8 mouse cellular contexts compared by ENCODE assay signal in genomic region chr4:137356674-137357510, GRCm38 (mm10). TPM values are rescaled to one million over a fixed set of nuclear protein-coding genes. Genes with fewer than 3 reads are reported as not detected.
DNase-seq lines count a peak whose midpoint lies in the region; ATAC-seq lines count a peak whose summit lies in the region.

No protein-coding gene starts in this region.

- peaks cover 32% of the 10 kb centered on the region for H3K4me1 ChIP-seq in embryonic facial prominence, embryonic 13.5 days
- peaks cover 37% of the 10 kb centered on the region for H3K4me1 ChIP-seq in heart, embryonic 10.5 days
- peaks cover 21% of the 10 kb centered on the region for H3K4me1 ChIP-seq in kidney, embryonic 14.5 days (ENCODE audit: control insufficient read depth, insufficient read depth, low read length)
- H3K4me1 ChIP-seq in liver, embryonic 12.5 days = peaks cover 56% of the 10 kb centered on the region
- peaks cover 19% of the 10 kb centered on the region for H3K4me1 ChIP-seq in stomach, embryonic 14.5 days (ENCODE audit: control insufficient read depth, insufficient read depth, low read length)

- peak overlapping the region; percentile 81 for H3K4me2 ChIP-seq in embryonic facial prominence, embryonic 13.5 days
- H3K4me2 ChIP-seq in kidney, embryonic 14.5 days (replicated peaks; ENCODE audit: low read depth, low read length) = peak overlapping the region; percentile 76
- H3K4me2 ChIP-seq in liver, embryonic 12.5 days = peak overlapping the region; percentile 82
- H3K4me2 ChIP-seq in stomach, embryonic 14.5 days (replicated peaks; ENCODE audit: low read depth, low read length) = peak overlapping the region; percentile 85

- H3K4me3 ChIP-seq in embryonic facial prominence, embryonic 13.5 days = peak overlapping the region; percentile 94
- H3K4me3 ChIP-seq in heart, embryonic 10.5 days = peak overlapping the region; percentile 96
- peak overlapping the region; percentile 97 for H3K4me3 ChIP-seq in kidney, embryonic 14.5 days (ENCODE audit: low read length)
- peak overlapping the region; percentile 100 for H3K4me3 ChIP-seq in liver, embryonic 12.5 days
- H3K4me3 ChIP-seq in stomach, embryonic 14.5 days (ENCODE audit: low read depth, low read length) = peak overlapping the region; percentile 93

- H3K9ac ChIP-seq in embryonic facial prominence, embryonic 13.5 days = peak overlapping the region; percentile 100
- H3K9ac ChIP-seq in kidney, embryonic 14.5 days (ENCODE audit: low read depth, low read length) = peak overlapping the region; percentile 99
- peak overlapping the region; percentile 100 for H3K9ac ChIP-seq in liver, embryonic 12.5 days
- peak overlapping the region; percentile 100 for H3K9ac ChIP-seq in stomach, embryonic 14.5 days (replicated peaks; ENCODE audit: low read depth, low read length)

- DNase-seq in 3T3-L1 (ENCODE audit: low read depth, low spot score) = peak; percentile 67
- DNase-seq in adrenal gland, postnatal 25 days = peak; percentile 75
- peak; percentile 85 for DNase-seq in heart, embryonic 10.5 days (ENCODE audit: low spot score)
- DNase-seq in naive thymus-derived CD4-positive, alpha-beta T cell, adult 2 months (ENCODE audit: low read depth) = peak; percentile 65

- WGBS in embryonic facial prominence, embryonic 13.5 days = under 1% methylated on average over 71 of the region's 90 CpGs
- WGBS in heart, embryonic 10.5 days = under 1% methylated on average over 77 of the region's 90 CpGs
- under 1% methylated on average over 51 of the region's 90 CpGs for WGBS in kidney, embryonic 14.5 days
- whole genome bisulfite sequencing in liver, embryonic 12.5 days (ENCODE audit: insufficient replicate concordance) = under 1% methylated on average over 65 of the region's 90 CpGs
- WGBS in stomach, embryonic 14.5 days = 1% methylated on average over 49 of the region's 90 CpGs

- H3K27me3 ChIP-seq in embryonic facial prominence, embryonic 13.5 days = no peaks in the 10 kb centered on the region
- no peaks in the 10 kb centered on the region for H3K27me3 ChIP-seq in heart, embryonic 10.5 days (ENCODE audit: insufficient read depth, poor library complexity, severe bottlenecking)
- H3K27me3 ChIP-seq in kidney, embryonic 14.5 days (ENCODE audit: control insufficient read depth, insufficient read depth, low read length) = no peaks in the 10 kb centered on the region
- peaks cover 4% of the 10 kb centered on the region for H3K27me3 ChIP-seq in liver, embryonic 12.5 days (replicated peaks)
- H3K27me3 ChIP-seq in stomach, embryonic 14.5 days (ENCODE audit: control insufficient read depth, insufficient read depth, low read length) = no peaks in the 10 kb centered on the region

- peak overlapping the region; percentile 97 for H3K27ac ChIP-seq in embryonic facial prominence, embryonic 13.5 days
- H3K27ac ChIP-seq in heart, embryonic 10.5 days = peak overlapping the region; percentile 100
- H3K27ac ChIP-seq in kidney, embryonic 14.5 days (ENCODE audit: low read depth, low read length) = peak overlapping the region; percentile 97
- H3K27ac ChIP-seq in liver, embryonic 12.5 days = peak overlapping the region; percentile 97
- H3K27ac ChIP-seq in stomach, embryonic 14.5 days (ENCODE audit: low read length) = peak overlapping the region; percentile 94

- ATAC-seq in embryonic facial prominence, embryonic 13.5 days (ENCODE audit: insufficient number of reproducible peaks, insufficient read depth, low FRiP score, low TSS enrichment, low read depth) = peak; percentile 53
- peak; percentile 78 for ATAC-seq in kidney, embryonic 14.5 days (ENCODE audit: low FRiP score, low TSS enrichment)
- ATAC-seq in liver, embryonic 12.5 days = peak; percentile 78
- peak; percentile 65 for ATAC-seq in stomach, embryonic 14.5 days (ENCODE audit: insufficient number of reproducible peaks, insufficient read depth, low FRiP score, low read depth)

- no peaks in the 10 kb centered on the region for H3K9me3 ChIP-seq in embryonic facial prominence, embryonic 13.5 days
- no peaks in the 10 kb centered on the region for H3K9me3 ChIP-seq in heart, embryonic 10.5 days
- no peaks in the 10 kb centered on the region for H3K9me3 ChIP-seq in kidney, embryonic 14.5 days (ENCODE audit: control insufficient read depth, low read length)
- H3K9me3 ChIP-seq in liver, embryonic 12.5 days (replicated peaks) = no peaks in the 10 kb centered on the region
- H3K9me3 ChIP-seq in stomach, embryonic 14.5 days (ENCODE audit: control insufficient read depth, low read depth, low read length) = no peaks in the 10 kb centered on the region

- no peaks in the 10 kb centered on the region for H3K36me3 ChIP-seq in embryonic facial prominence, embryonic 13.5 days
- H3K36me3 ChIP-seq in heart, embryonic 10.5 days = no peaks in the 10 kb centered on the region
- H3K36me3 ChIP-seq in kidney, embryonic 14.5 days (ENCODE audit: control insufficient read depth, insufficient read depth, low read length) = no peaks in the 10 kb centered on the region; the same call in 1 of the 2 replicates
- 0 out of 2 replicates have a peak, but pooled peaks cover 2% of the 10 kb centered on the region for H3K36me3 ChIP-seq in liver, embryonic 12.5 days
- no peaks in the 10 kb centered on the region; the same call in 1 of the 2 replicates for H3K36me3 ChIP-seq in stomach, embryonic 14.5 days (ENCODE audit: control insufficient read depth, insufficient read depth, low read length)

RNA-seq across cellular contexts. Expression of gene Cdc42, which starts 0.6 kb away (rescaled TPM):
- total RNA-seq in adrenal gland, postnatal 25 days (2021) = 429 and 434 TPM in 2 replicates
- polyA plus RNA-seq in embryonic facial prominence, embryonic 13.5 days (2015; fragmentation: Nextera tagmentation; extraction: Ambion mirVana) = 700 and 721 TPM in 2 replicates
- 550 and 560 TPM in 2 replicates for polyA plus RNA-seq in heart, embryonic 10.5 days (2016; fragmentation: Nextera tagmentation; extraction: Ambion mirVana)
- 657 and 680 TPM in 2 replicates for polyA plus RNA-seq in kidney, embryonic 14.5 days (2014; fragmentation: Nextera tagmentation; extraction: Ambion mirVana)
- 316 and 324 TPM in 2 replicates for polyA plus RNA-seq in liver, embryonic 12.5 days (2016; fragmentation: Nextera tagmentation; extraction: Ambion mirVana)
- 707 and 719 TPM in 2 replicates for polyA plus RNA-seq in stomach, embryonic 14.5 days (2014; fragmentation: Nextera tagmentation; extraction: Ambion mirVana)

RNA-seq across cellular contexts. Expression of gene Cela3a, which starts 52.7 kb away (rescaled TPM):
- not detected in 2 replicates for total RNA-seq in adrenal gland, postnatal 25 days (2021)
- polyA plus RNA-seq in embryonic facial prominence, embryonic 13.5 days (2015; fragmentation: Nextera tagmentation; extraction: Ambion mirVana) = not detected in 2 replicates
- not detected in 2 replicates for polyA plus RNA-seq in heart, embryonic 10.5 days (2016; fragmentation: Nextera tagmentation; extraction: Ambion mirVana)
- polyA plus RNA-seq in kidney, embryonic 14.5 days (2014; fragmentation: Nextera tagmentation; extraction: Ambion mirVana) = not detected in 2 replicates
- not detected in 2 replicates for polyA plus RNA-seq in liver, embryonic 12.5 days (2016; fragmentation: Nextera tagmentation; extraction: Ambion mirVana)
- polyA plus RNA-seq in stomach, embryonic 14.5 days (2014; fragmentation: Nextera tagmentation; extraction: Ambion mirVana) = not detected in 2 replicates

Comparison
In these comparisons a context has a peak if more than half of its experiments do, and no peak if none do; other contexts are left out.
1. Peak in every context shown above with its lines: DNase-seq, ATAC-seq, H3K4me3 ChIP-seq and H3K27ac ChIP-seq.